Mouse (Mus musculus) ES-E14 (cell line): ENCODE results near the gene Nnat. TPM values are rescaled to one million over a fixed set of nuclear protein-coding genes. Genes with fewer than 3 reads are reported as not detected.

ENCODE experiments used
- DNase-seq: peaks from one replicate; pipeline ENCODE4 v3.0.0-alpha.2; 2013; ENCODE audit warnings: low read depth, low spot score
- H3K27ac ChIP-seq: 2 replicates; pipeline ENCODE4 v1.5.1; 2012; ENCODE audit warnings: low read depth, mild to moderate bottlenecking, low read length, moderate library complexity, mixed read lengths; ENCODE audit not compliant: poor library complexity, insufficient read depth, severe bottlenecking
- H3K36me3 ChIP-seq: 2 replicates; pipeline ENCODE4 v1.6.1; 2012; ENCODE audit warnings: mild to moderate bottlenecking, low read length, moderate library complexity, mixed read lengths; ENCODE audit not compliant: control insufficient read depth, poor library complexity, insufficient read depth, severe bottlenecking
- H3K4me1 ChIP-seq, 2 experiments: fragments of 150-350 bp in 1 of 2; sonication (generic) in 1 of 2; 2 replicates each; pipeline ENCODE4 v1.6.1; 2012; ENCODE audit warnings: low read length in 2 of 2, mild to moderate bottlenecking in 1 of 2, mixed read lengths in 1 of 2; ENCODE audit not compliant: control insufficient read depth in 2 of 2, insufficient read depth in 2 of 2, poor library complexity in 1 of 2
- H3K4me3 ChIP-seq, 2 experiments: fragments of 150-350 bp in 1 of 2; sonication (generic) in 1 of 2; 2 replicates each; pipeline ENCODE4 v1.5.1; 2012; ENCODE audit warnings: low read length in 2 of 2, low read depth in 1 of 2, mild to moderate bottlenecking in 1 of 2, mixed read lengths in 1 of 2; ENCODE audit not compliant: insufficient read depth in 1 of 2, poor library complexity in 1 of 2, severe bottlenecking in 1 of 2
- H3K9ac ChIP-seq: 2 replicates; pipeline ENCODE4 v1.6.1; 2012; ENCODE audit warnings: low read depth, mild to moderate bottlenecking, low read length, mixed read lengths; ENCODE audit not compliant: poor library complexity, insufficient read depth, severe bottlenecking
- H3K9me3 ChIP-seq: fragments of 150-350 bp; sonication (generic); 2 replicates; pipeline ENCODE4 v1.6.1; 2012; ENCODE audit warnings: low read depth, mild to moderate bottlenecking, low read length; ENCODE audit not compliant: control insufficient read depth, insufficient read depth
- CHD2 ChIP-seq: IDR thresholded peaks from 2 replicates; pipeline ENCODE4 v1.6.1; 2014; ENCODE audit warnings: mild to moderate bottlenecking, low read depth, low read length, inconsistent platforms
- HCFC1 ChIP-seq: IDR thresholded peaks from 2 replicates; pipeline ENCODE4 v1.6.1; 2012; ENCODE audit warnings: low read length, inconsistent platforms, borderline replicate concordance; ENCODE audit not compliant: insufficient read depth
- MAFK ChIP-seq: IDR thresholded peaks from 2 replicates; pipeline ENCODE4 v1.6.1; 2014; ENCODE audit warnings: mild to moderate bottlenecking, low read depth, low read length, inconsistent platforms; ENCODE audit not compliant: insufficient read depth
- ZC3H11A ChIP-seq: IDR thresholded peaks from 2 replicates; pipeline ENCODE4 v1.6.1; 2012; ENCODE audit warnings: low read depth, mild to moderate bottlenecking, inconsistent platforms, low read length, borderline replicate concordance
- ZNF384 ChIP-seq: IDR thresholded peaks from 2 replicates; pipeline ENCODE4 v1.6.1; 2012; ENCODE audit warnings: low read depth, low read length, inconsistent platforms
- in situ Hi-C, 2 experiments: fragments of 600-800 bp; cut with MboI; formaldehyde crosslinking; loops; one replicate each; pipeline ENCODE4 v1.15.1; 2025; ENCODE audit warnings: low sequenced_read_pairs in 2 of 2, inconsistent platforms in 1 of 2; ENCODE audit not compliant: unreplicated experiment in 2 of 2
- total RNA-seq: library from RNA; depleted of rRNA; stranded (reverse); fragments of 300-350 nt; gene quantifications from 2 replicates; pipeline ENCODE4 v1.2.3, GENCODE M21; 2012

Gene Nnat
- total RNA-seq, 1 experiment, result 117 TPM

GRCm38 (mm10) chr2:157518451-157518850 lies 41.4 kb upstream of the Nnat start:
- Histone ChIP-seq H3K9ac (no peak overlapping the region), H3K4me3 (no peak overlapping the region), H3K36me3 (no peaks in the 10 kb centered on the region), H3K4me1 (no peaks in the 10 kb centered on the region; a peak in 1 of 4 replicates), H3K27ac (no peak overlapping the region), H3K9me3 (no peaks in the 10 kb centered on the region)
- in situ Hi-C loops, result no loop called here
- TF ChIP-seq CHD2 (no peak), ZC3H11A (no peak), ZNF384 (no peak), MAFK (no peak), HCFC1 (no peak)
- no peak for DNase-seq

DNA sequence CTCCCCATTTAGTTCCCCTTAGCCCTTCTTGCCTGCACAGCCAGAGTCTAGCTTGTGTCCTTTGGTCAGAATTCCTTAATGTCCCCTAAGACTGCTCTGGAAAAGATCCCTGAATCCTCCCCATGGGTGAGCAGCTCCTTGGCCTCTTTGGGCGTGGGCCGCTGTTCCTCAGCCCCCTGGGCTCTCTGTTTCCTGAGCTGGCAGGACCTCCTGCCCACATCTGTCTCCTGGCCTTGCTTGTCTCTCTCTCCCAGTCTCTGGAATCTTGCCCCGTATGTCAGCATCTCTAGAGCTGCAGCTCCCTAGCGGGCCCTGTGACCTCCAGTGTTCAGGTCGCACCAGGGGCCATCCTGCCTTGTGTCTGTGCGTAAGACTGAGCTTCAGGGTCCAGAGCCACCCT lies 40.4 kb upstream of the Nnat start:
- in situ Hi-C loops, result no loop called here
- Histone ChIP-seq H3K36me3 (no peaks in the 10 kb centered on the region), H3K4me3 (no peak overlapping the region), H3K4me1 (no peaks in the 10 kb centered on the region; a peak in 1 of 4 replicates), H3K9ac (no peak overlapping the region), H3K27ac (no peak overlapping the region), H3K9me3 (no peaks in the 10 kb centered on the region)
- TF ChIP-seq MAFK (no peak), ZC3H11A (no peak), HCFC1 (no peak), CHD2 (no peak), ZNF384 (no peak)
- DNase-seq, result no peak

DNA sequence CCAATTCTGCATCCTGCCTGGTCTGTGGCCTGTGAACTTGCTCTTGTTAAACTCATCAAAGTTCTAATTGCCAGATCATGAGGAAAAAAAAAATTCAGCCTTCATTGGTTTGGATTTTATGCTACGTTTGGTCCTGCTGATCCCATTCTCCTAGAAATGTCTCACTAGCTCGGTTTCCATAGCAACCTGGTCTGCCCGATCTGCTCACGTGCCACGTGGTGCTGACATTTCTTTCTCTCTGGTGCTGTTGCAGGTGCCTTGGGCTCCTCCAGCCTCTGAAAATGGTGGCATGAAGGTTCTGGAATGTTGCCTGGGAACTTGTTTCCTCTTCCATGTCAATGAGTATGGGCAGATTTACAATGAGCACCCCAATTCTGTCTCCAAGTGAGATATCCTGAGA lies 39.4 kb upstream of the Nnat start:
- no peak overlapping the region for H3K9ac ChIP-seq
- no peak for DNase-seq
- H3K9me3 ChIP-seq, result no peaks in the 10 kb centered on the region
- no peak overlapping the region for H3K27ac ChIP-seq
- H3K4me1 ChIP-seq, result no peaks in the 10 kb centered on the region; a peak in 1 of 4 replicates
- in situ Hi-C loops, result no loop called here
- no peaks in the 10 kb centered on the region for H3K36me3 ChIP-seq
- no peak for TF ChIP-seq ZNF384
- no peak for TF ChIP-seq ZC3H11A
- TF ChIP-seq HCFC1, result no peak
- no peak for TF ChIP-seq MAFK
- TF ChIP-seq CHD2, result no peak
- H3K4me3 ChIP-seq, result no peak overlapping the region

- in situ Hi-C loops, result no loop called here
These were observed 37.3 kb upstream of the Nnat start for GRCm38 (mm10) chr2:157522556-157522955.

More at GRCm38 (mm10) chr2:157522556-157522955, 37.3 kb upstream of the Nnat start:
- H3K9ac ChIP-seq, result no peak overlapping the region
- H3K27ac ChIP-seq, result no peak overlapping the region
- H3K36me3 ChIP-seq, result no peaks in the 10 kb centered on the region
- H3K4me3 ChIP-seq, result no peak overlapping the region
- TF ChIP-seq ZNF384 (no peak), ZC3H11A (no peak), HCFC1 (no peak), MAFK (no peak), CHD2 (no peak)
- no peaks in the 10 kb centered on the region; a peak in 1 of 4 replicates for H3K4me1 ChIP-seq
- H3K9me3 ChIP-seq, result no peaks in the 10 kb centered on the region
- no peak for DNase-seq
